Comparison of ENCODE assay signal across 15 mouse cellular contexts in genomic region chr16:90405599-90405998, GRCm38 (mm10). TPM values are rescaled to one million over a fixed set of nuclear protein-coding genes. Genes with fewer than 3 reads are reported as not detected.
DNase-seq lines count a peak whose midpoint lies in the region; ATAC-seq and TF ChIP-seq lines count a peak whose summit lies in the region.
"Had no signal": no experiment of that assay in that cellular context is flagged by ENCODE, and none has a peak within 500 bp of the region (broad histone marks: within the 10 kb centered on the region; RNA-seq: fewer than 3 reads in every experiment).

No protein-coding gene starts in this region.

- no peak for TF ChIP-seq POLR2A in heart, adult 2 months (IDR thresholded peaks at IDR 0.05; ENCODE audit: insufficient read depth, low read depth, low read length)
- TF ChIP-seq POLR2A in limb, embryonic 14.5 days (IDR thresholded peaks at IDR 0.05; ENCODE audit: borderline replicate concordance, extremely low read depth, insufficient read depth, insufficient read length), result no peak

- H3K9ac ChIP-seq in heart, embryonic 13.5 days, result peak overlapping the region; percentile 42; the same call in 1 of the 2 replicates
- no peak overlapping the region for H3K9ac ChIP-seq in heart, adult 2 months (ENCODE audit: low read depth, low read length)
- H3K9ac ChIP-seq in lung, embryonic 14.5 days, result no peak overlapping the region
- no peak overlapping the region for H3K9ac ChIP-seq in embryonic facial prominence, embryonic 15.5 days
- H3K9ac ChIP-seq in limb, embryonic 14.5 days (ENCODE audit: low read depth, low read length, severe bottlenecking), result no peak overlapping the region
- H3K9ac ChIP-seq: hindbrain, embryonic 13.5 days; midbrain, embryonic 15.5 days had no signal

- ATAC-seq in heart, embryonic 13.5 days (ENCODE audit: extremely low read depth, insufficient number of reproducible peaks, low FRiP score, low TSS enrichment), result peak; percentile 64
- 0 out of 2 replicates have a peak, but pooled peaks have one; percentile 32 for ATAC-seq in lung, embryonic 14.5 days (ENCODE audit: insufficient read depth)
- ATAC-seq in embryonic facial prominence, embryonic 15.5 days (ENCODE audit: insufficient number of reproducible peaks, low FRiP score, low TSS enrichment, low read depth), result peak; percentile 29; the same call in 1 of the 2 replicates
- peak; percentile 18; the same call in 1 of the 2 replicates for ATAC-seq in limb, embryonic 14.5 days (ENCODE audit: low FRiP score, low read depth)
- ATAC-seq: midbrain, embryonic 15.5 days had no signal

- no peak for TF ChIP-seq EP300 in heart, adult 2 months (IDR thresholded peaks at IDR 0.05; ENCODE audit: insufficient read depth, low read depth, low read length)

- peak overlapping the region; percentile 91 for H3K27ac ChIP-seq in heart, embryonic 13.5 days (replicated peaks)
- H3K27ac ChIP-seq in heart, adult 2 months, result no peak overlapping the region
- peak overlapping the region; percentile 37; the same call in 1 of the 2 replicates for H3K27ac ChIP-seq in lung, embryonic 14.5 days (ENCODE audit: low read depth)
- peak overlapping the region; percentile 48; the same call in 1 of the 2 replicates for H3K27ac ChIP-seq in embryonic facial prominence, embryonic 15.5 days (replicated peaks)
- peak overlapping the region; percentile 52; the same call in 1 of the 2 replicates for H3K27ac ChIP-seq in limb, embryonic 14.5 days (replicated peaks; ENCODE audit: low read depth, low read length)
- H3K27ac ChIP-seq: hindbrain, embryonic 13.5 days; layer of hippocampus, adult 2 months; midbrain, embryonic 15.5 days had no signal

- intact Hi-C loops in heart, adult 2 months (cut with DNase I), result no loop called here

- H3K4me2 ChIP-seq in heart, embryonic 13.5 days, result peak overlapping the region; percentile 30; the same call in 1 of the 2 replicates
- no peak overlapping the region for H3K4me2 ChIP-seq in lung, embryonic 14.5 days
- H3K4me2 ChIP-seq in embryonic facial prominence, embryonic 15.5 days (replicated peaks), result no peak overlapping the region
- no peak overlapping the region for H3K4me2 ChIP-seq in limb, embryonic 14.5 days (replicated peaks; ENCODE audit: low read depth, low read length, severe bottlenecking)
- H3K4me2 ChIP-seq: hindbrain, embryonic 13.5 days; midbrain, embryonic 15.5 days had no signal

- no peak overlapping the region for H3K4me3 ChIP-seq in heart, embryonic 13.5 days
- H3K4me3 ChIP-seq in heart, adult 2 months, result no peak overlapping the region
- H3K4me3 ChIP-seq in lung, embryonic 14.5 days (ENCODE audit: low read depth, low read length), result no peak overlapping the region
- no peak overlapping the region for H3K4me3 ChIP-seq in embryonic facial prominence, embryonic 15.5 days (replicated peaks)
- no peak overlapping the region for H3K4me3 ChIP-seq in limb, embryonic 14.5 days (replicated peaks; ENCODE audit: low read length)
- H3K4me3 ChIP-seq: hindbrain, embryonic 13.5 days; layer of hippocampus, adult 2 months; midbrain, embryonic 15.5 days had no signal

- WGBS in heart, embryonic 13.5 days, result 12% methylated on average over 6 of the region's 6 CpGs
- WGBS in heart, adult 2 months, result 54% methylated on average over 6 of the region's 6 CpGs
- WGBS in lung, embryonic 14.5 days, result 19% methylated on average over 6 of the region's 6 CpGs
- 20% methylated on average over 6 of the region's 6 CpGs for WGBS in embryonic facial prominence, embryonic 15.5 days
- 23% methylated on average over 6 of the region's 6 CpGs for WGBS in limb, embryonic 14.5 days

- DNase-seq in heart, adult 2 months, result no peak
- DNase-seq in lung, embryonic 14.5 days, result no peak
- DNase-seq in lung, postnatal 10 days, result no peak
- no peak for DNase-seq in limb, embryonic 14.5 days (ENCODE audit: low spot score)
- DNase-seq in thymus, postnatal 36 days, result no peak
- DNase-seq in thymus, postnatal 14 days, result no peak
- DNase-seq: adrenal gland, adult 2 months; B cell, adult 2 months; right cerebral cortex, postnatal 25 days had no signal

- no peak for TF ChIP-seq CTCF in heart, adult 2 months (IDR thresholded peaks at IDR 0.05)
- no peak for TF ChIP-seq CTCF in lung, embryonic 14.5 days (IDR thresholded peaks at IDR 0.05; ENCODE audit: low read depth)

- H3K27me3 ChIP-seq in heart, embryonic 13.5 days (replicated peaks), result no peaks in the 10 kb centered on the region
- H3K27me3 ChIP-seq in heart, adult 2 months (ENCODE audit: control insufficient read depth, insufficient read depth, low read length), result no peaks in the 10 kb centered on the region
- H3K27me3 ChIP-seq in lung, embryonic 14.5 days (ENCODE audit: insufficient read depth, low read length), result no peaks in the 10 kb centered on the region
- H3K27me3 ChIP-seq in embryonic facial prominence, embryonic 15.5 days, result no peaks in the 10 kb centered on the region
- no peaks in the 10 kb centered on the region for H3K27me3 ChIP-seq in limb, embryonic 14.5 days (ENCODE audit: control insufficient read depth, insufficient read depth, low read length)
- H3K27me3 ChIP-seq: hindbrain, embryonic 13.5 days; midbrain, embryonic 15.5 days had no signal

- peaks cover 10% of the 10 kb centered on the region; the same call in 1 of the 2 replicates for H3K36me3 ChIP-seq in heart, embryonic 13.5 days
- H3K36me3 ChIP-seq in heart, adult 2 months (ENCODE audit: control insufficient read depth, insufficient read depth, low read length), result no peaks in the 10 kb centered on the region
- H3K36me3 ChIP-seq in lung, embryonic 14.5 days (ENCODE audit: insufficient read depth), result peaks cover 2% of the 10 kb centered on the region; the same call in 1 of the 2 replicates
- H3K36me3 ChIP-seq in embryonic facial prominence, embryonic 15.5 days, result no peaks in the 10 kb centered on the region
- peaks cover 10% of the 10 kb centered on the region; the same call in 1 of the 2 replicates for H3K36me3 ChIP-seq in limb, embryonic 14.5 days (ENCODE audit: control insufficient read depth, insufficient read depth, low read length)
- H3K36me3 ChIP-seq: hindbrain, embryonic 13.5 days; midbrain, embryonic 15.5 days had no signal

- H3K9me3 ChIP-seq in heart, embryonic 13.5 days, result no peaks in the 10 kb centered on the region
- H3K9me3 ChIP-seq in lung, embryonic 14.5 days (ENCODE audit: low read depth, low read length), result no peaks in the 10 kb centered on the region
- no peaks in the 10 kb centered on the region for H3K9me3 ChIP-seq in embryonic facial prominence, embryonic 15.5 days (replicated peaks)
- no peaks in the 10 kb centered on the region for H3K9me3 ChIP-seq in limb, embryonic 14.5 days (ENCODE audit: control insufficient read depth, low read length)
- H3K9me3 ChIP-seq: hindbrain, embryonic 13.5 days; midbrain, embryonic 15.5 days had no signal

- peaks cover 67% of the 10 kb centered on the region for H3K4me1 ChIP-seq in heart, embryonic 13.5 days
- H3K4me1 ChIP-seq in heart, adult 2 months (ENCODE audit: control insufficient read depth, insufficient read depth, low read length), result no peaks in the 10 kb centered on the region; the same call in 1 of the 2 replicates
- H3K4me1 ChIP-seq in lung, embryonic 14.5 days (ENCODE audit: insufficient read depth), result peaks cover 22% of the 10 kb centered on the region
- peaks cover 52% of the 10 kb centered on the region for H3K4me1 ChIP-seq in embryonic facial prominence, embryonic 15.5 days
- peaks cover 46% of the 10 kb centered on the region for H3K4me1 ChIP-seq in limb, embryonic 14.5 days (ENCODE audit: control insufficient read depth, insufficient read depth, low read length)

- H3K79me2 ChIP-seq in heart, adult 2 months (replicated peaks; ENCODE audit: control insufficient read depth, insufficient read depth, low read length), result no peaks in the 10 kb centered on the region

RNA-seq across cellular contexts. Expression of gene Hunk, which starts 19.8 kb away (rescaled TPM):
- polyA plus RNA-seq in heart, embryonic 13.5 days (2015; fragmentation: Nextera tagmentation; extraction: Ambion mirVana), result 9.5 and 10.6 TPM in 2 replicates
- total RNA-seq in heart, adult 2 months (2021), result under 1 TPM; 0.44 to 0.59 TPM
- polyA plus RNA-seq in heart, adult 2 months (2012; rRNA removed), result 0.53 and 0.59 TPM in 2 replicates
- 21.2 and 21.3 TPM in 2 replicates for polyA plus RNA-seq in lung, embryonic 14.5 days (2014; fragmentation: Nextera tagmentation; extraction: Ambion mirVana)
- polyA plus RNA-seq in embryonic facial prominence, embryonic 15.5 days (2015; fragmentation: Nextera tagmentation; extraction: Ambion mirVana), result 12.4 and 12.9 TPM in 2 replicates
- 19.9 and 21.8 TPM in 2 replicates for polyA plus RNA-seq in limb, embryonic 14.5 days (2012; rRNA removed)
- 14.1 and 18.7 TPM in 2 replicates for polyA plus RNA-seq in limb, embryonic 14.5 days (2014; fragmentation: Nextera tagmentation; extraction: Ambion mirVana)
- total RNA-seq: common myeloid progenitor, adult 5-6 weeks had no signal
